Comparison of ENCODE assay signal across 17 mouse cellular contexts in genomic region chr9:49087317-49087716, GRCm38 (mm10). TPM values are rescaled to one million over a fixed set of nuclear protein-coding genes. Genes with fewer than 3 reads are reported as not detected.
DNase-seq lines count a peak whose midpoint lies in the region; ATAC-seq and TF ChIP-seq lines count a peak whose summit lies in the region.
"Had no signal": no experiment of that assay in that cellular context is flagged by ENCODE, and none has a peak within 500 bp of the region (broad histone marks: within the 10 kb centered on the region; RNA-seq: fewer than 3 reads in every experiment).

No protein-coding gene starts in this region.

- no peak for ATAC-seq in kidney, postnatal 0 days (replicated peaks; ENCODE audit: low FRiP score, low read depth)
- peak; percentile 56; the same call in 1 of the 2 replicates for ATAC-seq in midbrain, embryonic 12.5 days (ENCODE audit: low FRiP score, low read depth)
- no peak for ATAC-seq in CD4-positive, CD25-positive, alpha-beta regulatory T cell, adult 4 months
- ATAC-seq: activated CD4-positive, CD25-positive, alpha-beta regulatory T cell, adult 4 months; forebrain, embryonic 15.5 days; intestine, embryonic 15.5 days; liver, embryonic 12.5 days had no signal

- TF ChIP-seq POLR2A in kidney, adult 2 months (IDR thresholded peaks at IDR 0.05; ENCODE audit: low read depth, low read length) = no peak

- no peak overlapping the region for H3K4me2 ChIP-seq in kidney, postnatal 0 days (ENCODE audit: low read length)
- no peak overlapping the region for H3K4me2 ChIP-seq in midbrain, embryonic 12.5 days (replicated peaks)
- H3K4me2 ChIP-seq: embryonic facial prominence, embryonic 15.5 days; forebrain, embryonic 15.5 days; intestine, embryonic 15.5 days; liver, embryonic 12.5 days; lung, embryonic 15.5 days had no signal

- H3K9ac ChIP-seq in kidney, postnatal 0 days (ENCODE audit: low read depth, low read length) = no peak overlapping the region
- no peak overlapping the region for H3K9ac ChIP-seq in midbrain, embryonic 12.5 days (replicated peaks)
- H3K9ac ChIP-seq: embryonic facial prominence, embryonic 15.5 days; forebrain, embryonic 15.5 days; intestine, embryonic 15.5 days; liver, embryonic 12.5 days; lung, embryonic 15.5 days had no signal

- DNase-seq in kidney, postnatal 0 days (ENCODE audit: low spot score) = peak; percentile 41
- DNase-seq in kidney, adult 2 months = no peak
- peak; percentile 49 for DNase-seq in Muller cell, postnatal 12 days (ENCODE audit: inconsistent ontology term)
- peak; percentile 56 for DNase-seq in embryo, embryonic 10 days (ENCODE audit: low spot score)
- DNase-seq in layer of hippocampus, adult 9-11 months = no peak
- DNase-seq: cerebellum, postnatal 14 days; gastrocnemius, postnatal 10 days; heart, postnatal 10 days; kidney, postnatal 25 days had no signal

- no peak overlapping the region for H3K27ac ChIP-seq in kidney, postnatal 0 days
- no peak overlapping the region for H3K27ac ChIP-seq in kidney, adult 2 months (ENCODE audit: insufficient read depth, low read depth, low read length)
- no peak overlapping the region for H3K27ac ChIP-seq in midbrain, embryonic 12.5 days (replicated peaks)
- H3K27ac ChIP-seq: embryonic facial prominence, embryonic 15.5 days; forebrain, embryonic 15.5 days; intestine, embryonic 15.5 days; liver, embryonic 12.5 days; lung, embryonic 15.5 days had no signal

- H3K27me3 ChIP-seq in kidney, postnatal 0 days (ENCODE audit: insufficient read depth, low read length) = no peaks in the 10 kb centered on the region
- no peaks in the 10 kb centered on the region for H3K27me3 ChIP-seq in kidney, adult 2 months (replicated peaks; ENCODE audit: control insufficient read depth, insufficient read depth, low read length)
- H3K27me3 ChIP-seq in midbrain, embryonic 12.5 days = 0 out of 2 replicates have a peak, but pooled peaks cover 3% of the 10 kb centered on the region
- H3K27me3 ChIP-seq: embryonic facial prominence, embryonic 15.5 days; forebrain, embryonic 15.5 days; intestine, embryonic 15.5 days; liver, embryonic 12.5 days; lung, embryonic 15.5 days had no signal

- H3K36me3 ChIP-seq in kidney, postnatal 0 days (ENCODE audit: insufficient read depth, low read length) = no peaks in the 10 kb centered on the region
- no peaks in the 10 kb centered on the region for H3K36me3 ChIP-seq in kidney, adult 2 months (ENCODE audit: control insufficient read depth, insufficient read depth, low read length)
- no peaks in the 10 kb centered on the region for H3K36me3 ChIP-seq in midbrain, embryonic 12.5 days
- H3K36me3 ChIP-seq: embryonic facial prominence, embryonic 15.5 days; forebrain, embryonic 15.5 days; intestine, embryonic 15.5 days; lung, embryonic 15.5 days had no signal

- no peaks in the 10 kb centered on the region for H3K4me1 ChIP-seq in kidney, postnatal 0 days (replicated peaks; ENCODE audit: insufficient read depth, low read length)
- H3K4me1 ChIP-seq in kidney, adult 2 months (ENCODE audit: control insufficient read depth, insufficient read depth, low read length) = no peaks in the 10 kb centered on the region
- peaks cover 13% of the 10 kb centered on the region for H3K4me1 ChIP-seq in midbrain, embryonic 12.5 days
- H3K4me1 ChIP-seq: embryonic facial prominence, embryonic 15.5 days; intestine, embryonic 15.5 days; liver, embryonic 12.5 days; lung, embryonic 15.5 days had no signal

- WGBS in kidney, postnatal 0 days = 39% methylated on average over 11 of the region's 11 CpGs
- WGBS in kidney, adult 2 months = 51% methylated on average over 11 of the region's 11 CpGs
- WGBS in midbrain, embryonic 12.5 days = 14% methylated on average over 11 of the region's 11 CpGs

- no peak for TF ChIP-seq CTCF in kidney, postnatal 0 days (IDR thresholded peaks at IDR 0.05; ENCODE audit: low read depth)
- TF ChIP-seq CTCF in kidney, adult 2 months (conservative IDR thresholded peaks at IDR 0.05; ENCODE audit: insufficient read depth, insufficient read length, low read depth, low read length) = no peak

- H3K4me3 ChIP-seq in kidney, postnatal 0 days (replicated peaks; ENCODE audit: low read depth, low read length) = no peak overlapping the region
- H3K4me3 ChIP-seq in kidney, adult 2 months (ENCODE audit: insufficient read depth, low read depth, low read length) = no peak overlapping the region
- no peak overlapping the region for H3K4me3 ChIP-seq in midbrain, embryonic 12.5 days
- H3K4me3 ChIP-seq: embryonic facial prominence, embryonic 15.5 days; forebrain, embryonic 15.5 days; intestine, embryonic 15.5 days; liver, embryonic 12.5 days; lung, embryonic 15.5 days had no signal

- no peaks in the 10 kb centered on the region for H3K9me3 ChIP-seq in kidney, postnatal 0 days (replicated peaks; ENCODE audit: low read length)
- H3K9me3 ChIP-seq in midbrain, embryonic 12.5 days = no peaks in the 10 kb centered on the region
- H3K9me3 ChIP-seq: embryonic facial prominence, embryonic 15.5 days; forebrain, embryonic 15.5 days; intestine, embryonic 15.5 days; liver, embryonic 12.5 days; lung, embryonic 15.5 days had no signal

RNA-seq across cellular contexts. Expression of gene Tmprss5, which starts 6.3 kb away (rescaled TPM):
- 0.20 and 0.22 TPM in 2 replicates for polyA plus RNA-seq in kidney, postnatal 0 days (2015; fragmentation: Nextera tagmentation; extraction: Ambion mirVana)
- 0.36 and 0.37 TPM in 2 replicates for polyA plus RNA-seq in kidney, adult 2 months (2012; rRNA removed)
- 1.7 and 1.9 TPM in 2 replicates for polyA plus RNA-seq in midbrain, embryonic 12.5 days (2016; fragmentation: Nextera tagmentation; extraction: Ambion mirVana)
- not detected for polyA plus RNA-seq in CD4-positive, CD25-positive, alpha-beta regulatory T cell, adult 4 months (2017; shearing (Covaris generic))
- polyA plus RNA-seq: activated CD4-positive, CD25-positive, alpha-beta regulatory T cell, adult 4 months; liver, embryonic 12.5 days had no signal

RNA-seq across cellular contexts. Expression of gene Zw10, which starts 31.9 kb away (rescaled TPM):
- 19.1 and 21.4 TPM in 2 replicates for polyA plus RNA-seq in kidney, postnatal 0 days (2015; fragmentation: Nextera tagmentation; extraction: Ambion mirVana)
- 10.9 and 11.4 TPM in 2 replicates for polyA plus RNA-seq in kidney, adult 2 months (2012; rRNA removed)
- 51.9 and 52.3 TPM in 2 replicates for polyA plus RNA-seq in midbrain, embryonic 12.5 days (2016; fragmentation: Nextera tagmentation; extraction: Ambion mirVana)
- 10 to 100 TPM; 39.4 to 49.4 TPM for polyA plus RNA-seq in CD4-positive, CD25-positive, alpha-beta regulatory T cell, adult 4 months (2017; shearing (Covaris generic))

Comparison
In these comparisons a context has a peak if more than half of its experiments do, and no peak if none do; other contexts are left out.
1. DNase-seq: peak in kidney, postnatal 0 days (single experiment), Muller cell, postnatal 12 days (single experiment) and embryo, embryonic 10 days (single experiment); none in kidney, adult 2 months (single experiment) and layer of hippocampus, adult 9-11 months (single experiment).